Comparison of ENCODE assay signal across 10 mouse cellular contexts in genomic region chr3:60513337-60513736, GRCm38 (mm10). TPM values are rescaled to one million over a fixed set of nuclear protein-coding genes. Genes with fewer than 3 reads are reported as not detected.
DNase-seq lines count a peak whose midpoint lies in the region; ATAC-seq and TF ChIP-seq lines count a peak whose summit lies in the region.
"Had no signal": no experiment of that assay in that cellular context is flagged by ENCODE, and none has a peak within 500 bp of the region (broad histone marks: within the 10 kb centered on the region; RNA-seq: fewer than 3 reads in every experiment).

No protein-coding gene starts in this region.

- no peak overlapping the region; the same call in 1 of the 2 replicates for H3K4me2 ChIP-seq in heart, embryonic 11.5 days
- no peak overlapping the region for H3K4me2 ChIP-seq in lung, embryonic 16.5 days (ENCODE audit: low read depth, low read length)
- H3K4me2 ChIP-seq in lung, postnatal 0 days (replicated peaks; ENCODE audit: low read depth, low read length): no peak overlapping the region
- no peak overlapping the region for H3K4me2 ChIP-seq in heart, postnatal 0 days (ENCODE audit: low read depth, low read length)
- H3K4me2 ChIP-seq: limb, embryonic 13.5 days had no signal

- no peak overlapping the region for H3K4me3 ChIP-seq in heart, embryonic 11.5 days (ENCODE audit: low read depth, low read length)
- H3K4me3 ChIP-seq in lung, embryonic 16.5 days (ENCODE audit: low read length): no peak overlapping the region
- H3K4me3 ChIP-seq in lung, postnatal 0 days (ENCODE audit: low read depth, low read length): no peak overlapping the region
- H3K4me3 ChIP-seq in heart, postnatal 0 days (ENCODE audit: low read depth, low read length): no peak overlapping the region
- H3K4me3 ChIP-seq: limb, embryonic 13.5 days had no signal

- no peak for TF ChIP-seq EP300 in lung, postnatal 0 days (IDR thresholded peaks at IDR 0.05)
- no peak for TF ChIP-seq EP300 in heart, postnatal 0 days (IDR thresholded peaks at IDR 0.05; ENCODE audit: low read depth)

- no peak overlapping the region for H3K27ac ChIP-seq in heart, embryonic 11.5 days (ENCODE audit: low read depth, low read length)
- peak overlapping the region; percentile 63 for H3K27ac ChIP-seq in lung, embryonic 16.5 days (ENCODE audit: low read length)
- H3K27ac ChIP-seq in lung, postnatal 0 days (ENCODE audit: low read length): no peak overlapping the region
- H3K27ac ChIP-seq in heart, postnatal 0 days (ENCODE audit: low read depth): peak overlapping the region; percentile 44
- H3K27ac ChIP-seq: limb, embryonic 13.5 days had no signal

- 74% methylated on average over 7 of the region's 7 CpGs for WGBS in heart, embryonic 11.5 days (ENCODE audit: insufficient replicate concordance)
- 37% methylated on average over 7 of the region's 7 CpGs for whole genome bisulfite sequencing in lung, embryonic 16.5 days
- WGBS in lung, postnatal 0 days: 35% methylated on average over 7 of the region's 7 CpGs
- WGBS in heart, postnatal 0 days: 38% methylated on average over 7 of the region's 7 CpGs

- H3K9ac ChIP-seq in heart, embryonic 11.5 days (ENCODE audit: low read depth, low read length): no peak overlapping the region
- no peak overlapping the region for H3K9ac ChIP-seq in lung, embryonic 16.5 days (ENCODE audit: low read length)
- H3K9ac ChIP-seq in lung, postnatal 0 days (replicated peaks; ENCODE audit: low read depth): no peak overlapping the region
- H3K9ac ChIP-seq in heart, postnatal 0 days (replicated peaks; ENCODE audit: low read depth, low read length): no peak overlapping the region
- H3K9ac ChIP-seq: limb, embryonic 13.5 days had no signal

- peaks cover 26% of the 10 kb centered on the region for H3K4me1 ChIP-seq in heart, embryonic 11.5 days (ENCODE audit: control insufficient read depth, insufficient read depth, low read length)
- peaks cover 41% of the 10 kb centered on the region for H3K4me1 ChIP-seq in lung, embryonic 16.5 days (replicated peaks; ENCODE audit: control insufficient read depth, insufficient read depth, low read length)
- peaks cover 26% of the 10 kb centered on the region; the same call in 1 of the 2 replicates for H3K4me1 ChIP-seq in lung, postnatal 0 days (ENCODE audit: insufficient read depth, low read depth, low read length)
- H3K4me1 ChIP-seq in heart, postnatal 0 days (ENCODE audit: control insufficient read depth, insufficient read depth): peaks cover 66% of the 10 kb centered on the region

- no peaks in the 10 kb centered on the region for H3K27me3 ChIP-seq in heart, embryonic 11.5 days (ENCODE audit: control insufficient read depth, insufficient read depth, low read length)
- no peaks in the 10 kb centered on the region for H3K27me3 ChIP-seq in lung, embryonic 16.5 days (ENCODE audit: control insufficient read depth, insufficient read depth, low read depth, low read length)
- no peaks in the 10 kb centered on the region for H3K27me3 ChIP-seq in lung, postnatal 0 days (replicated peaks; ENCODE audit: insufficient read depth, low read length)
- no peaks in the 10 kb centered on the region for H3K27me3 ChIP-seq in heart, postnatal 0 days (ENCODE audit: control insufficient read depth, insufficient read depth, low read length)
- H3K27me3 ChIP-seq: limb, embryonic 13.5 days had no signal

- ATAC-seq in heart, embryonic 11.5 days (replicated peaks; ENCODE audit: insufficient number of reproducible peaks, low FRiP score, low TSS enrichment): no peak
- ATAC-seq in lung, embryonic 16.5 days (ENCODE audit: low read depth): 0 out of 2 replicates have a peak, but pooled peaks have one; percentile 68
- no peak for ATAC-seq in lung, postnatal 0 days
- ATAC-seq in heart, postnatal 0 days (ENCODE audit: insufficient read depth, low read depth): no peak
- no peak for ATAC-seq in erythroblast, adult 5-6 weeks (replicated peaks; ENCODE audit: low FRiP score, poor library complexity, severe bottlenecking)

- no peaks in the 10 kb centered on the region for H3K9me3 ChIP-seq in heart, embryonic 11.5 days (replicated peaks; ENCODE audit: control insufficient read depth, low read length)
- H3K9me3 ChIP-seq in lung, embryonic 16.5 days (ENCODE audit: control insufficient read depth, low read length): no peaks in the 10 kb centered on the region
- no peaks in the 10 kb centered on the region for H3K9me3 ChIP-seq in lung, postnatal 0 days (ENCODE audit: low read length)
- H3K9me3 ChIP-seq in heart, postnatal 0 days (replicated peaks; ENCODE audit: control insufficient read depth, low read length): no peaks in the 10 kb centered on the region
- H3K9me3 ChIP-seq: limb, embryonic 13.5 days had no signal

- peak; percentile 93 for DNase-seq in heart, adult 11 months
- no peak for DNase-seq in lung, postnatal 0 days (ENCODE audit: low spot score)
- peak; percentile 61 for DNase-seq in cerebellum, adult 9-11 months
- no peak for DNase-seq in heart, postnatal 0 days (ENCODE audit: low spot score)
- no peak for DNase-seq in right cerebral cortex, adult 2 months (ENCODE audit: low spot score in 2 of 2)
- DNase-seq: right cerebral cortex, postnatal 25 days had no signal

- H3K36me3 ChIP-seq in heart, embryonic 11.5 days (ENCODE audit: control insufficient read depth, insufficient read depth, low read length): no peaks in the 10 kb centered on the region
- H3K36me3 ChIP-seq in lung, embryonic 16.5 days (ENCODE audit: control insufficient read depth, insufficient read depth, low read length): no peaks in the 10 kb centered on the region
- no peaks in the 10 kb centered on the region for H3K36me3 ChIP-seq in lung, postnatal 0 days (ENCODE audit: insufficient read depth, low read length)
- no peaks in the 10 kb centered on the region for H3K36me3 ChIP-seq in heart, postnatal 0 days (replicated peaks; ENCODE audit: control insufficient read depth, insufficient read depth, low read length)
- H3K36me3 ChIP-seq: limb, embryonic 13.5 days had no signal

- no peak for TF ChIP-seq CTCF in lung, postnatal 0 days (IDR thresholded peaks at IDR 0.05)
- no peak for TF ChIP-seq CTCF in heart, postnatal 0 days (IDR thresholded peaks at IDR 0.05; ENCODE audit: low read depth)

RNA-seq across cellular contexts. Expression of gene Mbnl1, which starts 40.7 kb away (rescaled TPM):
- 76.6 and 101 TPM in 2 replicates for polyA plus RNA-seq in heart, embryonic 11.5 days (2014; fragmentation: Nextera tagmentation; extraction: Ambion mirVana)
- polyA plus RNA-seq in lung, embryonic 16.5 days (2015; fragmentation: Nextera tagmentation; extraction: Ambion mirVana): 180 and 188 TPM in 2 replicates
- polyA plus RNA-seq in lung, postnatal 0 days (2015; fragmentation: Nextera tagmentation; extraction: Ambion mirVana): 115 and 127 TPM in 2 replicates
- total RNA-seq in heart, postnatal 0 days (2014; rRNA removed; ENCODE audit: low replicate concordance): 94.9 and 140 TPM in 2 replicates
- polyA plus RNA-seq in heart, postnatal 0 days (2015; fragmentation: Nextera tagmentation; extraction: Ambion mirVana): 70.7 and 70.8 TPM in 2 replicates
- 251 and 271 TPM in 2 replicates for total RNA-seq in erythroblast, adult 5-6 weeks (2015; ENCODE audit: low replicate concordance)
- total RNA-seq in erythroblast, adult 5-6 weeks (2017; ENCODE audit: low replicate concordance): 225 and 231 TPM in 2 replicates

Comparison
In these comparisons a context has a peak if more than half of its experiments do, and no peak if none do; other contexts are left out.
1. DNase-seq: peak in heart, adult 11 months (single experiment) and cerebellum, adult 9-11 months (single experiment); none in lung, postnatal 0 days (single experiment), heart, postnatal 0 days (single experiment) and right cerebral cortex, adult 2 months (0 of 2).
2. H3K27ac ChIP-seq: peak in lung, embryonic 16.5 days (single experiment) and heart, postnatal 0 days (single experiment); none in heart, embryonic 11.5 days (single experiment) and lung, postnatal 0 days (single experiment).